Mouse (Mus musculus): Measurements from ENCODE around the gene Cacna1c. TPM values are rescaled to one million over a fixed set of nuclear protein-coding genes. Genes with fewer than 3 reads are reported as not detected.

Cacna1c gene
- polyA plus RNA-seq, 1 experiment from 2014 or later: 31.3 TPM

- 57% methylated on average over 5 of the region's 5 CpGs for WGBS
- Histone ChIP-seq H3K9me3 (no peaks in the 10 kb centered on the region), H3K4me1 (peaks cover 79% of the 10 kb centered on the region), H3K4me3 (no peak overlapping the region), H3K27ac (peak overlapping the region; percentile 45), H3K27me3 (ENCODE audit: insufficient read depth, poor library complexity, severe bottlenecking) (no peaks in the 10 kb centered on the region), H3K36me3 (no peaks in the 10 kb centered on the region)
- no peak for DNase-seq (ENCODE audit: low spot score)
Observed at GRCm38 (mm10) chr6:119200362-119200761, 4.1 kb upstream of the Cacna1c start.

- 38% methylated on average over 8 of the region's 8 CpGs for WGBS
- no peaks in the 10 kb centered on the region for H3K36me3 ChIP-seq
- H3K4me3 ChIP-seq: no peak overlapping the region
- peak overlapping the region; percentile 56 for H3K27ac ChIP-seq
- no peaks in the 10 kb centered on the region for H3K9me3 ChIP-seq
- no peak for DNase-seq (ENCODE audit: low spot score)
- peaks cover 69% of the 10 kb centered on the region for H3K4me1 ChIP-seq
- no peaks in the 10 kb centered on the region for H3K27me3 ChIP-seq (ENCODE audit: insufficient read depth, poor library complexity, severe bottlenecking)
Observed at GRCm38 (mm10) chr6:119199274-119199879, 3.2 kb upstream of the Cacna1c start.

GRCm38 (mm10) chr6:119198534-119199273 is 2.5 kb upstream of the Cacna1c start:
- Histone ChIP-seq H3K36me3 (no peaks in the 10 kb centered on the region), H3K4me3 (no peak overlapping the region), H3K9me3 (no peaks in the 10 kb centered on the region), H3K27me3 (ENCODE audit: insufficient read depth, poor library complexity, severe bottlenecking) (no peaks in the 10 kb centered on the region), H3K27ac (peak overlapping the region; percentile 56), H3K4me1 (peaks cover 68% of the 10 kb centered on the region)
- no peak for DNase-seq (ENCODE audit: low spot score)
- WGBS: 51% methylated on average over 15 of the region's 15 CpGs

GRCm38 (mm10) chr6:119194601-119195000 is 1.6 kb downstream of the Cacna1c start:
- Histone ChIP-seq H3K9me3 (no peaks in the 10 kb centered on the region), H3K27ac (peak overlapping the region; percentile 88), H3K36me3 (peaks cover 21% of the 10 kb centered on the region), H3K27me3 (ENCODE audit: insufficient read depth, poor library complexity, severe bottlenecking) (no peaks in the 10 kb centered on the region), H3K4me1 (peaks cover 59% of the 10 kb centered on the region), H3K4me3 (peak overlapping the region; percentile 62)
- 43% methylated on average over 7 of the region's 7 CpGs for WGBS
- DNase-seq (ENCODE audit: low spot score): no peak

- 47% methylated on average over 9 of the region's 9 CpGs for WGBS
- Histone ChIP-seq H3K27ac (peak overlapping the region; percentile 88), H3K27me3 (ENCODE audit: insufficient read depth, poor library complexity, severe bottlenecking) (no peaks in the 10 kb centered on the region), H3K4me1 (peaks cover 59% of the 10 kb centered on the region), H3K4me3 (peak overlapping the region; percentile 62), H3K9me3 (no peaks in the 10 kb centered on the region), H3K36me3 (peaks cover 25% of the 10 kb centered on the region)
- no peak for DNase-seq (ENCODE audit: low spot score)
Observed at GRCm38 (mm10) chr6:119194161-119194560, 2.1 kb downstream of the Cacna1c start.

GRCm38 (mm10) chr6:119193571-119194154 is 2.6 kb downstream of the Cacna1c start:
- H3K27me3 ChIP-seq (ENCODE audit: insufficient read depth, poor library complexity, severe bottlenecking): no peaks in the 10 kb centered on the region
- H3K9me3 ChIP-seq: no peaks in the 10 kb centered on the region
- peak overlapping the region; percentile 62 for H3K4me3 ChIP-seq
- peaks cover 56% of the 10 kb centered on the region for H3K4me1 ChIP-seq
- H3K36me3 ChIP-seq: peaks cover 26% of the 10 kb centered on the region
- WGBS: 20% methylated on average over 15 of the region's 15 CpGs
- peak overlapping the region; percentile 88 for H3K27ac ChIP-seq
- DNase-seq (ENCODE audit: low spot score): no peak

- Histone ChIP-seq H3K9me3 (no peaks in the 10 kb centered on the region), H3K27ac (no peak overlapping the region), H3K36me3 (peaks cover 32% of the 10 kb centered on the region), H3K4me3 (no peak overlapping the region), H3K4me1 (peaks cover 51% of the 10 kb centered on the region), H3K27me3 (ENCODE audit: insufficient read depth, poor library complexity, severe bottlenecking) (no peaks in the 10 kb centered on the region)
- 85% methylated on average over 4 of the region's 4 CpGs for WGBS
- DNase-seq (ENCODE audit: low spot score): no peak
Observed at GRCm38 (mm10) chr6:119191478-119191877, 4.7 kb downstream of the Cacna1c start.

- no peak overlapping the region for H3K4me3 ChIP-seq
- no peak overlapping the region for H3K27ac ChIP-seq
- no peak for DNase-seq (ENCODE audit: low spot score)
- 69% methylated on average over 6 of the region's 6 CpGs for WGBS
- H3K27me3 ChIP-seq (ENCODE audit: insufficient read depth, poor library complexity, severe bottlenecking): no peaks in the 10 kb centered on the region
- peaks cover 63% of the 10 kb centered on the region for H3K4me1 ChIP-seq
- no peaks in the 10 kb centered on the region for H3K9me3 ChIP-seq
- peaks cover 39% of the 10 kb centered on the region for H3K36me3 ChIP-seq
Observed at GRCm38 (mm10) chr6:119187631-119188030, 8.6 kb downstream of the Cacna1c start.

- no peaks in the 10 kb centered on the region for H3K27me3 ChIP-seq (ENCODE audit: insufficient read depth, poor library complexity, severe bottlenecking)
- H3K27ac ChIP-seq: no peak overlapping the region
- H3K4me1 ChIP-seq: peaks cover 66% of the 10 kb centered on the region
- H3K9me3 ChIP-seq: no peaks in the 10 kb centered on the region
- H3K36me3 ChIP-seq: peaks cover 29% of the 10 kb centered on the region
- 65% methylated on average over 8 of the region's 8 CpGs for WGBS
- no peak overlapping the region for H3K4me3 ChIP-seq
- no peak for DNase-seq (ENCODE audit: low spot score)
Observed at GRCm38 (mm10) chr6:119186658-119187057, 9.6 kb downstream of the Cacna1c start.

GRCm38 (mm10) chr6:119183781-119184180 is 12.4 kb downstream of the Cacna1c start:
- Histone ChIP-seq H3K27ac (no peak overlapping the region), H3K36me3 (peaks cover 15% of the 10 kb centered on the region), H3K9me3 (no peaks in the 10 kb centered on the region), H3K4me1 (peaks cover 70% of the 10 kb centered on the region), H3K27me3 (ENCODE audit: insufficient read depth, poor library complexity, severe bottlenecking) (no peaks in the 10 kb centered on the region), H3K4me3 (no peak overlapping the region)
- 48% methylated on average over 3 of the region's 3 CpGs for WGBS
- DNase-seq (ENCODE audit: low spot score): no peak

GRCm38 (mm10) chr6:119182211-119182610 is 14.0 kb downstream of the Cacna1c start:
- WGBS: 84% methylated on average over 9 of the region's 9 CpGs
- Histone ChIP-seq H3K4me3 (no peak overlapping the region), H3K36me3 (peaks cover 15% of the 10 kb centered on the region), H3K9me3 (no peaks in the 10 kb centered on the region), H3K27me3 (ENCODE audit: insufficient read depth, poor library complexity, severe bottlenecking) (no peaks in the 10 kb centered on the region), H3K27ac (no peak overlapping the region), H3K4me1 (peaks cover 69% of the 10 kb centered on the region)
- DNase-seq (ENCODE audit: low spot score): peak; percentile 63

- no peak for DNase-seq (ENCODE audit: low spot score)
- WGBS: 45% methylated on average over 2 of the region's 2 CpGs
- H3K27ac ChIP-seq: 0 out of 2 replicates have a peak overlapping the region, but pooled peaks have one; percentile 29
- peaks cover 9% of the 10 kb centered on the region for H3K36me3 ChIP-seq
- H3K4me1 ChIP-seq: peaks cover 83% of the 10 kb centered on the region
- no peaks in the 10 kb centered on the region for H3K9me3 ChIP-seq
- H3K27me3 ChIP-seq (ENCODE audit: insufficient read depth, poor library complexity, severe bottlenecking): no peaks in the 10 kb centered on the region
- H3K4me3 ChIP-seq: no peak overlapping the region
Observed at GRCm38 (mm10) chr6:119180188-119180587, 16.0 kb downstream of the Cacna1c start.

GRCm38 (mm10) chr6:119177101-119177500 is 19.1 kb downstream of the Cacna1c start:
- Histone ChIP-seq H3K27me3 (ENCODE audit: insufficient read depth, poor library complexity, severe bottlenecking) (no peaks in the 10 kb centered on the region), H3K4me1 (peaks cover 71% of the 10 kb centered on the region), H3K9me3 (no peaks in the 10 kb centered on the region), H3K4me3 (no peak overlapping the region), H3K36me3 (no peaks in the 10 kb centered on the region), H3K27ac (peak overlapping the region; percentile 44; the same call in 1 of the 2 replicates)
- DNase-seq (ENCODE audit: low spot score): no peak
- WGBS: 20% methylated on average over 8 of the region's 8 CpGs
